Mouse (Mus musculus) layer of hippocampus, postnatal 36 days (tissue): Measurements from ENCODE around the gene Ltbp1. TPM values are rescaled to one million over a fixed set of nuclear protein-coding genes. Genes with fewer than 3 reads are reported as not detected.

Experiments used
- DNase-seq, 2 experiments: peaks; one replicate each; pipeline ENCODE4 v3.0.0; 2022
- total RNA-seq, 2 experiments: library from RNA; stranded (reverse); gene quantifications; 2 replicates each; pipeline ENCODE4 v1.2.3; 2021

Gene Ltbp1
- total RNA-seq, 2 experiments from 2014 or later, result 6.4 to 7.5 TPM

DNA sequence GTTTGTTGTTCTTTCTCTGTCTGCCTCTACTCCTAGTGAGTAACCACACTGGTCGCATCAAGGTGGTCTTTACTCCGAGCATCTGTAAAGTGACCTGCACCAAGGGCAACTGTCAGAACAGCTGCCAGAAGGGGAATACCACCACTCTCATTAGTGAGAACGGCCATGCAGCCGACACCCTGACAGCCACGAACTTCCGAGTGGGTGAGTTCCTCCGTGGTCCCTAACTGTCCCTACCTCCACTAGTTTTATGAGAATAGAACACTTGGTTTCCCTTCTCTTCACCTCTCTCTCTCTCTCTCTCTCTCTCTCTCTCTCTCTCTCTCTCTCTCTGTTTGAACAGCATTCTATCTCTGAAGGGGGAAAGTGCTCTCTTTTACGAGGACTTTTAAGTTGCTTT, 173.6 kb downstream of the Ltbp1 start:
- no peak for DNase-seq

GRCm38 (mm10) chr17:75180301-75180700, 174.9 kb downstream of the Ltbp1 start:
- no peak for DNase-seq

GRCm38 (mm10) chr17:75180956-75181588, 175.7 kb downstream of the Ltbp1 start:
- DNase-seq, result no peak

- no peak for DNase-seq
Observed at GRCm38 (mm10) chr17:75182319-75183001, 177.1 kb downstream of the Ltbp1 start.

DNA sequence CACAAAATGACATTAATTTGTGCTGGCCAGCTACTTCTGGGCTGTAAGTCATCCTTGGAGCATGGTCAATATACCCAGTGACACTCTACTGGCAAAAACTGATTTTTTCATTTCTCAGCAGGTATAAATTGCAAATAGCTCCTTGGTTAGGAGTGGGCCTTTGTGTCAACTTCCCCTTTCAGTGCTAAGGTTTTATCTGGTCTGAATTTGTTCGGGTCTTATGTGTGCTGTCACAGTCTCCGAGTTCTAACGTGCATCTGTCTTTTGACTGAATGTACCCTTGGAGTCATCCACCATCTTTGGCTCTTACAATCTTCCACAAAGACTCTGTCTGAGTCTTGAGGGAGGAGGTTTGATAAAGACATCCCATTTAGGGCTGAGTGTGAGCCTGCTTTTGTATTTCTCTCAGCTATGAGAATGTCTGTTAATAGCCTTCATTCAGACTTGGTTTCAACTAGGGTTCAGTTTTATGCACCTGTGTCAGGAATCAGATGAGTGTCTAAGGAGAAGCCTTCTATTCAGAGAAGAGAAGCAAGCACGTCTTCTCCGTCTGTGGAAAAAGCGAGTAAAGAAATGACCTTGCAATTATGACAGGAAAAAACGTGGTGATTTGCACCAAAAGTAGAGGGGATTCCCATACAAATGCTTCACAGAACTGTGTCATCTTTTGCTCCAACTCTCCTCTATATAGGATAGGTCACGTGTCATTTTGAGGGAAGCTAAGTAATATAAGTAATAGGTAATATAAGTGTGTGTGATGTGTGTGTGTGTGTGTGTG, 181.6 kb downstream of the Ltbp1 start:
- no peak for DNase-seq

DNA sequence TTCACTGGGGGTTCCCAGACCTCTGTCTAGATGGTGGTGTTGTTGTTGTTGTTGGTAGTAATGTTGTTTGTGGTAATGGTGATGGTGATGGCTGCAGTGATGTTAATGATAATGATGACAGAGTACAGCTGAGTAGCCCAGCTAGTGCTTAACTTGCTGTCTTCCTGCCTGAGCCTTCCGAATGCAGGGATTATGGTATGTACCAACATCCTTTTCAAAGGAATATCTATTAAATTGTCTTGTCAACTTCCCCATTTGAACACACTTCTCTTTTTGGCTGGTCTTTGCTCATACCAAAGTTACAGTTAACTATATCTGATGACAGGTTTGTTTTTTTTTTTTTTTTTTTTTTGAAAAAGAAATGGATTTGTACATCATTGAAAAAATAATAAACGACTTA, 191.6 kb downstream of the Ltbp1 start:
- DNase-seq, result no peak

DNA sequence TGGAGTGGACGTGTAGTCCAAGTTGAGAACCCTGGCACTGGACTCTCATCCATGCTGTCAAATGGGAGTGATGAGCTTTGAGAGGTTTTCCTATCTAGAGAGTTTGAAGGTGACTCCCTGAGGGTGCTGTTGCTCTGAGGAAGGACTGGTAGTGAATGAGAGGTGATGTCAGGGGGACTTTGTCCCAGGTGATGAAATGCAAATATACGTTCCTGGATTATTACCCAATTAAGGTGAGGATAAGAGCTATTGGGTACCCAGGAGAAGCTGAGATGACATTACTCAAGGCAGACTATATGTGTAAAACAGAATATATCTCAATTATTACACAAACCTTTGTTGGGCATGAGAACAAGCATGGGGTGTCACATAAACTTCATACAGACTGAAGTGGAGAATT, 193.4 kb downstream of the Ltbp1 start:
- no peak for DNase-seq

DNA sequence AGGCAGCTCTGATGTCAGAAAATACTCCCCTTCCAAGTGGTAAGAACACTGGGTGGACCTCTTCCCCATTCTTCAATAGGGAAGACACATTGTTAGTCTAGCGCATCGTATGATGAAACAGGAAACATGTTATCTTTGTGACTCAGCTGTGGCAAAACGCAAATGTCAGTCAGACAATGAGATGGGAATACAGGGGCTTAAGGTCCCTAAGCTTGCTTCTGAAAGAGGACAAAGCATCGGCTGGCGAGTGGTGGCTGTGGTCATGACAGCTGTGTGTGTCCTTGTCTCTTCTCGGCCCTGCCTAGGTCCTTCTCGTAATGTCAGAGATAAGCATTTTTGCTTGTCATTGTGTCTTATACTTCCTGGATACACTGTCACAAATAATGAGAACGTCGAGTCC, 194.3 kb downstream of the Ltbp1 start:
- no peak for DNase-seq

DNA sequence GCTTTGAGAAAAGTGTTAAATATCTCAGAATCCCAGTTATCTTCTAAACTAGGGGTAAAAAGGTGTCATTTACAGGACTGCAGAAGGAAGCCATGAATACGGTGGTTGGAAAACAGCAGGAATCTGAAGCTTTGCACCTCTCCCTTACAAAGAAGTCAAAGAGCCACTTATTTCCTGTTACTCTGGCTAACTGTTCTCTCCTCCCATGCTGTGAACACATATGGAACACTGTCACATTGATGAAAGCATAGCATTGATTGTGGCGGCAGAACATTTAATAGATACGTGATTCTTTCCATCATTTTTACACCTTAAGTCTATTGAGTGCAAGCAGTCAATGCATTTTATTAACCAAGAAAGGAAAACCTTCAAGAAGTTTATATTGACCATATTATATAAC, 196.9 kb downstream of the Ltbp1 start:
- no peak for DNase-seq

DNA sequence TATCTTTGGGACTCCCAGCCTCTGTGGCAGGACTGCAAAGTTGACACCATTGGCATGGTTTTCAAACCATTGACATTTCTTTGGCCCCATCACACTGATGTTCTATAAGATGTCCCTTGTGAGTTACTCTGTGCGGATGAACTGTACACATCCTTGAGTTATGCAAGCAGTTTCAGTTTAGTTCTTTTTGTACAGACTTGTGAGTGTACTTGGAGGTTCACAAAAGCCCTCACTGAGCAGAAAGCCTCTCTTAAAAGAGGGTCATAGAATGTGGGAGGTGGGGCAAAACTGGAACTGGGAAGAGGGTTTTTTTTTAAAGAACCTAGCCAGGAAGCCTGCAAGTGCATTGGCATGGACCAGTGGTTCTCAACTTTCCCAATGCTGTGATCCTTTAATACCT, 198.7 kb downstream of the Ltbp1 start:
- DNase-seq, result no peak

GRCm38 (mm10) chr17:75206281-75206680, 200.9 kb downstream of the Ltbp1 start:
- DNase-seq, result no peak

DNA sequence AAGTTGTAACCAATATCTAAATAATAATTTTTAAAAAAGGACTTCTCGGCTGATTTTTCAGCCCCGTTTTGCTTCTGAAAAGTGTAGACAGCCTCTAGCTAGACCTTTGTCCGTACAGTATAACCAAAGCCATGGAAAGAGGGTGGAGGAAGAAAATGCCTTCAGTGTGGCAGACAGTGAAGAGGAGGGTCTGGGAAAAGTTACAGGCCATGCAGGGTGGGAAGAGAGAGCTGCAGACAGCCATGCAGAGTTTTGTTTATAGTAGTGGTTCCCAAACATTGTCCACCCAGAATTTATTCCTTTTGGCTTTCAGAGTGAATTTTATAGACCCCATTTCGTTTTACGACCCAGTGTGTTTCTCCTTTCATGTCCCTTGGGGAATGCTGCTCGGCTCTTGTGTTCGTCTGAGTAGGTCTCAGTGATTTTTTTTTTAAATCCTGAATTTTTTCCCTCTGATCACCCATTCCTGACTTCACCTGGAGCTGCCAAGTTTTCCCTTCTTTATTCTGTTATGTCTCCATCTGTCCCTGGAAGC, 202.9 kb downstream of the Ltbp1 start:
- DNase-seq, result no peak

GRCm38 (mm10) chr17:75210526-75210925, 205.2 kb downstream of the Ltbp1 start:
- DNase-seq, result no peak

- no peak for DNase-seq
Observed at GRCm38 (mm10) chr17:75216362-75216761, 211.0 kb downstream of the Ltbp1 start.

- no peak for DNase-seq
Observed at GRCm38 (mm10) chr17:75218700-75219099, 213.3 kb downstream of the Ltbp1 start.

DNA sequence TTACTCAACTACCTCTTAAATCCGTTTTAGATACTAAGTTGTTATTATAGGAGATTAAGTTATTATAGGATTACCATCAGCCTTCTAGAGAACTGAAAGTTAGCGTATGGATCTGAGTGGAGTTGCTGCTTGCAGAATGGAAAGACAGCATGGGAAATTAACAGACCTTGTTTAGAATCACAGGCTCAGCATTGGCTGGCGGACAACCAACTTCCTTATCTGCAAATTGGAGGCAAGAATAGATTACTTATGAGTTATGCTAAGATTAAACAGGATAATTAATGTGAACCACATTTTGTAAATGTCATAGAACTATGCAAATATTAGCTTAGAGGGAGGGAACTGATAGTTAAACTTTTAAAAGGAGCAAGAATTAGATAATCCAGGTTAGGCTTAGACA, 223.0 kb downstream of the Ltbp1 start:
- no peak for DNase-seq

GRCm38 (mm10) chr17:75233206-75233605, 227.8 kb downstream of the Ltbp1 start:
- no peak for DNase-seq

DNA sequence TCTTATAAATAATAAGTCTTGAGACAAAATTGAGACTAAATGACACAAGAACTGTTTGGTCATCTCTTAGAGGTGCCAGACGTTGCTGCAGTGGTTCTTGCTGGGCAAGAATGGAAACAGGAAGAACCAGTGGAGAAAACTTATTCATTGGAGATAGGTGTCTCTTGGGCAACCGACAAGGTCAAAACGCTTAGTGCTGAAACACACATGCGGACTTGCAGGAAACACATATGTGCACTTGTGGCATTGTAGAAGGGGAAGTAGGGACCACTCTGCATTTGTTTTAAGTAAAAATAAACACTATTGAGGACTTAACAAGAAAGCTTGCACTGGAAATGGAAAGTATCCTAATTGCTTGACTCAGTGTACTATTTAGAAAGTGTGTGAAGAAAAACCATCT, 228.6 kb downstream of the Ltbp1 start:
- no peak for DNase-seq

GRCm38 (mm10) chr17:75235781-75236180, 230.4 kb downstream of the Ltbp1 start:
- peak in 1 of 2 experiments; percentile 12 for DNase-seq

DNA sequence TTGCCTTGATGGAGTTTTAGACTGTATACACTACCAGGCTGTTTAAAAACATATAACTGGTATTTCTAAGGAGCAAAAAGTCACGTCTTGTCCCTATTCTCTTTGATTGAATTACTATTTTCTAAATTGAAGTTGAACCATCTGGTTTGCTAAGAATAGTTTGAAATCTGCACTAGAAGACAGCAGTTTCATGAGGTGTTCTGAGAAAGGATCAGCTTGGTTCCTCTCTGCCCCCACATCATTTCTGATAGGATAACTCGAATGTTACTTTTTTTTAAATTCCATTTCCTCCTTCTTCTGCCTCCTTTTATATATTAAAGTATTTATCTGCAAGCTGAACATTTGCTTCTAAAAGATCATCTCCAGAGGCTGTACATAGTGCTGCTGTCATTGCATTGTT, 231.2 kb downstream of the Ltbp1 start:
- no peak for DNase-seq

GRCm38 (mm10) chr17:75237456-75237855, 232.1 kb downstream of the Ltbp1 start:
- no peak for DNase-seq

DNA sequence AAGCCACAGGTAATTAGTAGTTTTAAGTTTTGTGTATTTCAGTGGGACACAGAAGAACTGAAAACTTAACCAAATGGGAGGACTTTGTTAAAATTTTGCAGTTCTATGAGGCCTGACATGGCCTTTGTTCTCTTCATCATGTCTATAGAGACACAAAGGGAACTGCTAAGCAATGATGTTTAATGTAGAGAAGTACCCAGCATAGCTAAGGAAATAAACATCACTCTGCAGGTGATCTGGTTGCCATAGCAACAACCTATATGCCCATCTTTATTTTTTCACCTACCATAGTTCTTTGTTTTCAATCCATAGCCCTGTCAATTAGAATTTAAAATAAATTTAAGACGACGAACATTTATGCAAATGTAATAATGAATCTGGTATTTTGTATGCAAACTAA, 233.3 kb downstream of the Ltbp1 start:
- DNase-seq, result no peak

DNA sequence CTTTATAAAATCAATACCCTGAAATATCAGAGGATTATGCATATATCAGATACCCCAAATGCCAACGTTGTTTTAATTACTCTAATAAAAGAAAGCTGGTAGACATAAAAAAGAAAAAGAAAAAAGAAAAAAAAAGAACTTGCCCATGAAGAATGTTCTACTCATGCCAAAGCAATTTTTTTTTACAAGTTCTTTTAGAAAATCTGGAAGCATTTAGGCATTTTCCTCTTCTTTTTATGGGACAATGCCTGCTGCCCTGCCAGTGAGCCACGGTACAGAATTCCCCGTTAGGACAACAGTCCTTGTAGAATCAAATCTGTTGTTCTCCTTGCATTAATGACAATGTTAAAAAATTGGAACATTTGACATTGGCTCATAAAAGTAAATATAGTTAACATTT, 234.2 kb downstream of the Ltbp1 start:
- DNase-seq, result no peak
